Mouse (Mus musculus): Measurements from ENCODE around the gene Utrn.

DNA sequence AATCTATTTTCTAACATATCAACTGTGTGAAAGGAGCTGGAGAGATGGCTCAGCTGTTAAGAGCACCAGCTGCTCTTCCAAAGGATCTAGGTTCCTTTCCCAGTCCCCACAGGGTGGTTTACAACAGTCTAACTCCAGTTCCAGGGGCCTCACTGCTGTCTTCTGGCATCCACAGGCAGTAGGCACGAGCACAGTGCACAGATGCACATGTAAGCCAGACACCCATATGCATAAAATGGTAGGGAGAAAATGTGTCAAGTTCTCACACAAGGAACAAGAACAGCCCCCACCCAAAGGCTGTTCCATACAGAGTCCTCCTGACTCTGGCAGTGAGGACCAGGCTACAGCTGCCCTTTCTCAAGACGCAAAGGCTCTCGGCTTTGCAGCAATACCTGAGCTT is 185.1 kb downstream of the Utrn start:
- no peak for TF ChIP-seq CTCF (IDR thresholded peaks at IDR 0.05)
- no peak for TF ChIP-seq EP300 (IDR thresholded peaks at IDR 0.05)

All from lung, postnatal 0 days (tissue).